Mouse (Mus musculus) myocyte (in vitro differentiated cells): ENCODE results near the gene Ltn1. TPM values are rescaled to one million over a fixed set of nuclear protein-coding genes. Genes with fewer than 3 reads are reported as not detected.
A peak's percentile ranks its signal among the peaks of the same experiment; 100 is the strongest.

ENCODE experiments used
- H3K27me3 ChIP-seq: one replicate; pipeline ENCODE4 v1.6.1; 2011; ENCODE audit not compliant: control insufficient read depth, insufficient read depth, insufficient read length
- H3K36me3 ChIP-seq: one replicate; pipeline ENCODE4 v1.6.1; 2011; ENCODE audit not compliant: control insufficient read depth, insufficient read depth
- H3K4me2 ChIP-seq: one replicate; pipeline ENCODE4 v1.6.1; 2011; ENCODE audit warnings: low read depth, control low read depth
- H3K4me3 ChIP-seq: one replicate; pipeline ENCODE4 v1.5.1; 2011; ENCODE audit warnings: mild to moderate bottlenecking, control low read depth, moderate library complexity
- H3K79me2 ChIP-seq: one replicate; pipeline ENCODE4 v1.6.1; 2011; ENCODE audit not compliant: control insufficient read depth, insufficient read depth
- H3ac ChIP-seq: one replicate; pipeline ENCODE4 v1.6.1; 2011; ENCODE audit not compliant: control insufficient read depth, insufficient read length
- CEBPB ChIP-seq: IDR thresholded peaks from 2 replicates; pipeline ENCODE4 v1.6.1; 2011; ENCODE audit warnings: mild to moderate bottlenecking, moderate library complexity; ENCODE audit not compliant: poor library complexity, insufficient read depth, severe bottlenecking
- E2F4 ChIP-seq: IDR thresholded peaks from one replicate; pipeline ENCODE4 v1.6.1; 2011; ENCODE audit warnings: mild to moderate bottlenecking, control low read depth, moderate library complexity; ENCODE audit not compliant: insufficient read depth
- MAX ChIP-seq: IDR thresholded peaks from one replicate; pipeline ENCODE4 v1.6.1; 2011; ENCODE audit warnings: low read depth, mild to moderate bottlenecking, control low read depth
- MYOD1 ChIP-seq, 3 experiments: IDR thresholded peaks; one replicate each; pipeline ENCODE4 v1.6.1; 2011; ENCODE audit warnings: control low read depth in 2 of 3, low read depth in 2 of 3, mild to moderate bottlenecking in 2 of 3, moderate library complexity in 1 of 3; ENCODE audit not compliant: insufficient read length in 2 of 3, control insufficient read depth in 1 of 3
- MYOG ChIP-seq, 3 experiments: IDR thresholded peaks; one replicate each; pipeline ENCODE4 v1.6.1; 2011; ENCODE audit warnings: control low read depth in 2 of 3, low read depth in 2 of 3, mild to moderate bottlenecking in 2 of 3; ENCODE audit not compliant: insufficient read length in 2 of 3, control insufficient read depth in 1 of 3, insufficient read depth in 1 of 3
- POLR2A ChIP-seq: IDR thresholded peaks from one replicate; pipeline ENCODE4 v1.6.1; 2011; ENCODE audit warnings: low read depth, mild to moderate bottlenecking, control low read depth, moderate library complexity; ENCODE audit not compliant: insufficient read length
- POLR2AphosphoS2 ChIP-seq: IDR thresholded peaks from one replicate; pipeline ENCODE4 v1.6.1; 2011; ENCODE audit warnings: low read depth, control low read depth; ENCODE audit not compliant: insufficient read length
- REST ChIP-seq: IDR thresholded peaks from one replicate; pipeline ENCODE4 v1.6.1; 2011; ENCODE audit warnings: mild to moderate bottlenecking, control low read depth, moderate library complexity; ENCODE audit not compliant: insufficient read depth, insufficient read length
- SRF ChIP-seq: IDR thresholded peaks from one replicate; pipeline ENCODE4 v1.6.1; 2011; ENCODE audit warnings: low read depth; ENCODE audit not compliant: control insufficient read depth, insufficient read length
- TCF12 ChIP-seq: IDR thresholded peaks from one replicate; pipeline ENCODE4 v1.6.1; 2011; ENCODE audit warnings: mild to moderate bottlenecking, control low read depth; ENCODE audit not compliant: poor library complexity, insufficient read depth, severe bottlenecking
- TCF3 ChIP-seq: IDR thresholded peaks from one replicate; pipeline ENCODE4 v1.6.1; 2011; ENCODE audit warnings: low read depth, control low read depth; ENCODE audit not compliant: insufficient read length
- USF1 ChIP-seq: IDR thresholded peaks from one replicate; pipeline ENCODE4 v1.6.1; 2011; ENCODE audit warnings: low read depth, mild to moderate bottlenecking, control low read depth, moderate library complexity
- polyA plus RNA-seq: library from polyadenylated mRNA; unstranded; fragments of >200 nt; fragmentation: generic; extraction: Trizol; gene quantifications from one replicate; pipeline ENCODE4 v1.2.1, GENCODE M21; 2012; ENCODE audit warnings: missing spikeins

Gene Ltn1
- polyA plus RNA-seq: 5.8 TPM

DNA sequence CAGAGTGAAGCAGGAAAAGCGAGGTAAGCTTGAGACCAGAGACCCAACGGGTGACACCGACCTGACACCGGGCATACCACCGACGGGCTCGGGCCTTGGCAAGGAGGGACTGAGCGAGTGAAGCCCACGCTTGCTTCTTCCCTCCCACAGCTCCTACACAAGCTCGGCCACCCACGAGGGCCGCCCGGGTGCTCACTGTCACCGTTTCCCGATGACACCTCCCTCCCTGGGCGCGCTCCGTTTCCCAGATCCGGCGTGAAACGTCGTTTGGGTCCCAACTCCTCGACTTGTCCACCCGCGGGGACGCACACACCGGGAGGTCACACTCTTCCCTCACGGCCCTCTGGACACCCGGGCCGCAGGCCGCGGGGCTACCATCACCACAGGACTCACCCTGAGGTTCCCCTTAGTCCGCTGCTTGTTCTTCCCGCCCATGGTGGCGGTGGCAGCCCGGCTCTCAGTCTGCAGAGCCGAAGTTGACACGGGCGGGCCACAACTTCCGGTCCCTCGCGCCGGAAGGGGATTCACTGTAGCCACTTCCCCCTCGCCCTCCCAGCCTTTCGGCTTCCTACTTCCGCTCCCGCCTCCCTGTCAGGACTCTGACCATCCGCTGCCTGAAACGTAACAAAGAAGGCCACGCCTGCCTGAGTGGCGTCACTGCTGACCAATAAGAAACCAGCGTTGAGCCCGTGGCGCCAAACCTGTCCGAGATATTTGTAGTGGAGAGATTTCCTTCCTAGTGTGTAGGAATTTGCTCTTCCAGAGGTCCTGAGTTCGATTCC, at the start of gene Ltn1:
Gene Ltn1, minus strand, starts transcription at position 580 of the 782 bp plus-strand sequence.
- Histone ChIP-seq H3K4me3 (peak within 1 kb of the TSS; percentile 79), H3K27me3 (no peaks in the 10 kb centered on the region), H3ac (peak within 1 kb of the TSS; percentile 53), H3K36me3 (peaks cover 4% of the 10 kb centered on the region), H3K4me2 (peak within 1 kb of the TSS; percentile 73), H3K79me2 (peaks cover 46% of the 10 kb centered on the region)
- TF ChIP-seq E2F4: peak; percentile 99
- peak; percentile 73 for TF ChIP-seq POLR2A
- no peak for TF ChIP-seq REST

DNA sequence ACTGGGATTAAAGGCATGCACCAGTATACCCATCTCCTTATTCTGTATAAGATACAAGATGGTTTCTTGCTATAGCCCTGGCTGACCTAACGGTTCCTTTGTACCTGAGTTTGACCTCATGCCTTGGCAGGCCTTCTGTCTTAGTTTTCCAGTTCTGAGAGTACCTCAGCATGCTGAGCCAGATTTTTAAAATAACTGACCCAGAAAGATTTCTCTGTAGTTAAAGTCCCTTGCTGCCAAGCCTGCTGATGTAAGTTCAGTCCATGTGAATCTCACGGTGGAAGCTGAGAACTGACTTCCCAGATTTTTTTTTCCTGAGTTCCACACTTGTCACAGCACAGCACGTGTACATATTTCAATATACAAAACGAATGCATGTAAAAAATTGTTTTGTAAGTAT, 38.2 kb upstream of the Ltn1 start:
- H3K36me3 ChIP-seq: peaks cover 67% of the 10 kb centered on the region
- no peaks in the 10 kb centered on the region for H3K27me3 ChIP-seq
- no peak overlapping the region for H3K4me3 ChIP-seq
- no peak overlapping the region for H3K4me2 ChIP-seq
- H3ac ChIP-seq: no peak overlapping the region
- no peak for TF ChIP-seq MYOG (IDR thresholded peaks at IDR 0.05; ENCODE audit: control insufficient read depth in 1 of 3, insufficient read depth in 1 of 3, insufficient read length in 2 of 3, low read depth in 2 of 3)
- TF ChIP-seq REST: no peak
- TF ChIP-seq TCF12: no peak
- no peak for TF ChIP-seq TCF3
- no peak for TF ChIP-seq MYOD1 (IDR thresholded peaks at IDR 0.05; ENCODE audit: control insufficient read depth in 1 of 3, insufficient read length in 2 of 3, low read depth in 2 of 3)
- TF ChIP-seq SRF: no peak
- no peak for TF ChIP-seq POLR2AphosphoS2
- no peak for TF ChIP-seq CEBPB
- no peak for TF ChIP-seq E2F4
- no peak for TF ChIP-seq POLR2A
- no peak for TF ChIP-seq MAX
- no peak for TF ChIP-seq USF1
- H3K79me2 ChIP-seq: no peaks in the 10 kb centered on the region

DNA sequence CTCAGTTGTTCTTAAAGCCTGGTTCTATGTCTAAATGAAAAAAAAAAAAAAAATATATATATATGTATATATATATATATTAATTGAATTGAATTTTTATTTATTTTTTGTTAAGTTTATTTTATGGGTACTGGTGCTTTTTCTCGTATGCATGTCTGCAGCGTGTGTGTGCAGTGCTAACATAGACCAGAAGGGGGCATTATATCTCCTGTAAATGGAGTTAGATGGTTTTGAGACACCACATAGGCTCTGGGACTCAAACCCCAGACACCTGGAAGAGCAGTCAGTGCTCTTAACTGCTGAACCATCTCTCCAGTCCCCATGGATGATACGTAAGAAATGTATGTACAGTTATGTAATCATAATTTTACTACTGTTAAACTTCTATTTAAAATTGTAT, 26.3 kb upstream of the Ltn1 start:
- Histone ChIP-seq H3K36me3 (peaks cover 34% of the 10 kb centered on the region), H3K4me3 (no peak overlapping the region), H3K27me3 (no peaks in the 10 kb centered on the region), H3K79me2 (peaks cover 49% of the 10 kb centered on the region), H3K4me2 (no peak overlapping the region), H3ac (no peak overlapping the region)
- no peak for TF ChIP-seq TCF3
- TF ChIP-seq MYOD1 (IDR thresholded peaks at IDR 0.05; ENCODE audit: control insufficient read depth in 1 of 3, insufficient read length in 2 of 3, low read depth in 2 of 3): no peak
- TF ChIP-seq MAX: no peak
- TF ChIP-seq CEBPB: no peak
- TF ChIP-seq TCF12: no peak
- no peak for TF ChIP-seq SRF
- TF ChIP-seq REST: no peak
- no peak for TF ChIP-seq E2F4
- TF ChIP-seq MYOG (IDR thresholded peaks at IDR 0.05; ENCODE audit: control insufficient read depth in 1 of 3, insufficient read depth in 1 of 3, insufficient read length in 2 of 3, low read depth in 2 of 3): no peak
- TF ChIP-seq POLR2A: no peak
- no peak for TF ChIP-seq USF1
- TF ChIP-seq POLR2AphosphoS2: no peak

DNA sequence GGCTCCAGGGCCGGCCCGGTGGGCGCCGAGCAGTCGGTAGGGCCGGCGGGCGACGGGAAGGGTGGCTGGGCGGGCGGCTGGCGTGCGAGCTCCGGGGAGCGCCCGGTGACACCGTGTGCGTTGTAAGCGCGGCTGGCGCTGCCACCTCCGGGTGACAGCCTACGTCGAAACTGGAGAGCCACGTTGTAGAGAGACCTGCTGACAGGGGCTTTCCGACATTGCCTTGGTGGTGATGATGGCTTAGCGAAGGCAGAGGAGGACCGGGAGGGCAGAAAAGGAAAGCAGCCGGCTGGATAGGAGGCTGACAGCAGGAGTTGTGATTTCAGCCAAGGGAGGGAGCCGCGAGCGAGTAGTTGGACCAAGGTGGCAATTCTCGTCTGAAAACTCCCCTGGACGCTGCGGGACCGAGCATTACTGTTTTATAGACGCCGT, 22.8 kb upstream of the Ltn1 start:
- TF ChIP-seq E2F4 (no peak), USF1 (no peak), MAX (no peak), TCF12 (no peak), POLR2AphosphoS2 (no peak), SRF (no peak), CEBPB (no peak), POLR2A (no peak), REST (no peak)
- H3ac ChIP-seq: peak overlapping the region; percentile 51
- H3K79me2 ChIP-seq: peaks cover 49% of the 10 kb centered on the region
- H3K27me3 ChIP-seq: no peaks in the 10 kb centered on the region
- peaks cover 3% of the 10 kb centered on the region for H3K36me3 ChIP-seq
- H3K4me3 ChIP-seq: peak overlapping the region; percentile 79
- peak overlapping the region; percentile 63 for H3K4me2 ChIP-seq

DNA sequence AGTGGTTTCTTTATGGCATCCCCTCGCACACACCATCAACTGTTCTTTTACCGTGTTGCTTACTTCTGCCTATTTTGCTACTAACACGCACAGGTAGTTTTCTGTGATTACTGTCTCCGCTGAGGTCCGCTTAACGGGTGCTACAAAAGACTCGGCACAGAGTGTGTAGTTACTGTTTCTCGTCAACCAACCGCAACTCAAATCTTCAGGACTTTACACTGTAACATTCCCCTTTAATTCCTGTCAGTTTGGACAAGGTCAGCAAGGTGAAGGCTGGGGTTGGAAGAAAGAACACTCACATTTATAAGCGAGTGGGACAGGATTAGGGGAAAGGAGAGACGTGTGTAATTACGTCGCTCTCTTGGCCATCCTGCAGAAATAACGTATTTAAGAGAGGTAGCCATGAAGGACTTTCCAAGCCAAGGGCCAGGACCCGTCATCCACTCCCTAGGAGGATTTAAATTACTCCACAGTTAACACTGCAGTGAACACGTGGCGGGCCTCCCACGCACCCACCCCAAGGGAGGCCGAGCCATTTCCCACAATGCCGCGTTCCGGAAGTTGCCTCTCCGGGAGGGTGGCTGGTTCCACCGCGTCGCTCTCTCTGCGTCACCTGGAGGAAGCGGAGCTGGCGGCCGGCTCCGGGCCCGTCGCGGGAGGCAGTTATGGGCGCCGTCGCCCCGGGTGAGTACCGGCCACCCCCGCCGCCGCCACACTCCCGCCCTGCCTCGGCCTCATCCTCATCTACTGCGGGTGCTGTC, 22.2 kb upstream of the Ltn1 start, which contains the start of gene Usp16:
Gene Usp16, plus strand, starts transcription at position 285 of the 761 bp plus-strand sequence.
- peak within 1 kb of the TSS; percentile 66 for H3K4me2 ChIP-seq
- no peak for TF ChIP-seq TCF3
- peak; percentile 20 for TF ChIP-seq SRF
- peak; percentile 78 for TF ChIP-seq MAX
- TF ChIP-seq POLR2AphosphoS2: peak; percentile 71
- TF ChIP-seq REST: no peak
- TF ChIP-seq USF1: peak; percentile 76
- no peak for TF ChIP-seq MYOG (IDR thresholded peaks at IDR 0.05; ENCODE audit: control insufficient read depth in 1 of 3, insufficient read depth in 1 of 3, insufficient read length in 2 of 3, low read depth in 2 of 3)
- TF ChIP-seq MYOD1 (IDR thresholded peaks at IDR 0.05; ENCODE audit: control insufficient read depth in 1 of 3, insufficient read length in 2 of 3, low read depth in 2 of 3): peak in 1 of 3 experiments; percentile 24
- peak; percentile 75 for TF ChIP-seq POLR2A
- H3ac ChIP-seq: peak within 1 kb of the TSS; percentile 51
- no peaks in the 10 kb centered on the region for H3K36me3 ChIP-seq
- H3K4me3 ChIP-seq: peak within 1 kb of the TSS; percentile 79
- no peaks in the 10 kb centered on the region for H3K27me3 ChIP-seq
- peaks cover 46% of the 10 kb centered on the region for H3K79me2 ChIP-seq
